Mouse (Mus musculus): Measurements from ENCODE around the gene Tpm4. TPM values are rescaled to one million over a fixed set of nuclear protein-coding genes. Genes with fewer than 3 reads are reported as not detected.
A peak's percentile ranks its signal among the peaks of the same experiment; 100 is the strongest.

The Tpm4 gene
- polyA plus RNA-seq, 1 experiment from 2014 or later, result 595 TPM

GRCm38 (mm10) chr8:72133507-72133906 lies 1.3 kb upstream of the Tpm4 start:
- H3K4me2 ChIP-seq (replicated peaks; ENCODE audit: low read depth, low read length), result no peak overlapping the region
- no peak overlapping the region for H3K9ac ChIP-seq (replicated peaks; ENCODE audit: low read depth, low read length)
- peaks cover 15% of the 10 kb centered on the region; the same call in 1 of the 2 replicates for H3K4me1 ChIP-seq (ENCODE audit: control insufficient read depth, insufficient read depth, low read length)
- no peak overlapping the region for H3K27ac ChIP-seq (ENCODE audit: low read length)
- peaks cover 2% of the 10 kb centered on the region for H3K36me3 ChIP-seq (ENCODE audit: control insufficient read depth, insufficient read depth, low read length)
- H3K9me3 ChIP-seq (ENCODE audit: control insufficient read depth, low read depth, low read length), result no peaks in the 10 kb centered on the region
- no peak for ATAC-seq (ENCODE audit: insufficient number of reproducible peaks, insufficient read depth, low FRiP score, low read depth)
- no peak overlapping the region for H3K4me3 ChIP-seq (ENCODE audit: low read depth, low read length)
- no peaks in the 10 kb centered on the region for H3K27me3 ChIP-seq (ENCODE audit: control insufficient read depth, insufficient read depth, low read length)
- 55% methylated on average over 1 of the region's 1 CpGs for WGBS

GRCm38 (mm10) chr8:72135446-72136301 lies 899 bp downstream of the Tpm4 start:
- peaks cover 15% of the 10 kb centered on the region; the same call in 1 of the 2 replicates for H3K4me1 ChIP-seq (ENCODE audit: control insufficient read depth, insufficient read depth, low read length)
- H3K4me2 ChIP-seq (replicated peaks; ENCODE audit: low read depth, low read length), result peak overlapping the region; percentile 73
- peak overlapping the region; percentile 100 for H3K27ac ChIP-seq (ENCODE audit: low read length)
- no peaks in the 10 kb centered on the region for H3K9me3 ChIP-seq (ENCODE audit: control insufficient read depth, low read depth, low read length)
- H3K27me3 ChIP-seq (ENCODE audit: control insufficient read depth, insufficient read depth, low read length), result no peaks in the 10 kb centered on the region
- H3K4me3 ChIP-seq (ENCODE audit: low read depth, low read length), result peak overlapping the region; percentile 89
- ATAC-seq (ENCODE audit: insufficient number of reproducible peaks, insufficient read depth, low FRiP score, low read depth), result peak; percentile 62
- H3K36me3 ChIP-seq (ENCODE audit: control insufficient read depth, insufficient read depth, low read length), result peaks cover 21% of the 10 kb centered on the region
- H3K9ac ChIP-seq (replicated peaks; ENCODE audit: low read depth, low read length), result peak overlapping the region; percentile 99
- WGBS, result under 1% methylated on average over 59 of the region's 62 CpGs

GRCm38 (mm10) chr8:72136302-72136978 lies 1.7 kb downstream of the Tpm4 start:
- WGBS, result under 1% methylated on average over 18 of the region's 18 CpGs
- no peaks in the 10 kb centered on the region for H3K27me3 ChIP-seq (ENCODE audit: control insufficient read depth, insufficient read depth, low read length)

GRCm38 (mm10) chr8:72137431-72137830 lies 2.7 kb downstream of the Tpm4 start:
- no peak overlapping the region for H3K9ac ChIP-seq (replicated peaks; ENCODE audit: low read depth, low read length)

More at GRCm38 (mm10) chr8:72136302-72136978, 1.7 kb downstream of the Tpm4 start:
- peaks cover 15% of the 10 kb centered on the region; the same call in 1 of the 2 replicates for H3K4me1 ChIP-seq (ENCODE audit: control insufficient read depth, insufficient read depth, low read length)
- H3K9me3 ChIP-seq (ENCODE audit: control insufficient read depth, low read depth, low read length), result no peaks in the 10 kb centered on the region
- peaks cover 28% of the 10 kb centered on the region for H3K36me3 ChIP-seq (ENCODE audit: control insufficient read depth, insufficient read depth, low read length)
- ATAC-seq (ENCODE audit: insufficient number of reproducible peaks, insufficient read depth, low FRiP score, low read depth), result peak; percentile 44; the same call in 1 of the 2 replicates
- H3K27ac ChIP-seq (ENCODE audit: low read length), result peak overlapping the region; percentile 100
- H3K4me2 ChIP-seq (replicated peaks; ENCODE audit: low read depth, low read length), result peak overlapping the region; percentile 73
- peak overlapping the region; percentile 89 for H3K4me3 ChIP-seq (ENCODE audit: low read depth, low read length)
- peak overlapping the region; percentile 99 for H3K9ac ChIP-seq (replicated peaks; ENCODE audit: low read depth, low read length)

GRCm38 (mm10) chr8:72138456-72138855 lies 3.7 kb downstream of the Tpm4 start:
- Histone ChIP-seq H3K4me2 (replicated peaks; ENCODE audit: low read depth, low read length) (no peak overlapping the region), H3K36me3 (ENCODE audit: control insufficient read depth, insufficient read depth, low read length) (peaks cover 49% of the 10 kb centered on the region), H3K27ac (ENCODE audit: low read length) (no peak overlapping the region), H3K9me3 (ENCODE audit: control insufficient read depth, low read depth, low read length) (no peaks in the 10 kb centered on the region), H3K27me3 (ENCODE audit: control insufficient read depth, insufficient read depth, low read length) (no peaks in the 10 kb centered on the region), H3K4me3 (ENCODE audit: low read depth, low read length) (no peak overlapping the region), H3K9ac (replicated peaks; ENCODE audit: low read depth, low read length) (no peak overlapping the region), H3K4me1 (ENCODE audit: control insufficient read depth, insufficient read depth, low read length) (peaks cover 12% of the 10 kb centered on the region; the same call in 1 of the 2 replicates)
- ATAC-seq (ENCODE audit: insufficient number of reproducible peaks, insufficient read depth, low FRiP score, low read depth), result no peak
- 94% methylated on average over 5 of the region's 5 CpGs for WGBS

More at GRCm38 (mm10) chr8:72137431-72137830, 2.7 kb downstream of the Tpm4 start:
- Histone ChIP-seq H3K27ac (ENCODE audit: low read length) (0 out of 2 replicates have a peak overlapping the region, but pooled peaks have one; percentile 1), H3K36me3 (ENCODE audit: control insufficient read depth, insufficient read depth, low read length) (peaks cover 38% of the 10 kb centered on the region), H3K27me3 (ENCODE audit: control insufficient read depth, insufficient read depth, low read length) (no peaks in the 10 kb centered on the region), H3K9me3 (ENCODE audit: control insufficient read depth, low read depth, low read length) (no peaks in the 10 kb centered on the region), H3K4me1 (ENCODE audit: control insufficient read depth, insufficient read depth, low read length) (peaks cover 15% of the 10 kb centered on the region; the same call in 1 of the 2 replicates), H3K4me2 (replicated peaks; ENCODE audit: low read depth, low read length) (peak overlapping the region; percentile 73), H3K4me3 (ENCODE audit: low read depth, low read length) (peak overlapping the region; percentile 89)
- ATAC-seq (ENCODE audit: insufficient number of reproducible peaks, insufficient read depth, low FRiP score, low read depth), result no peak
- 85% methylated on average over 2 of the region's 2 CpGs for WGBS

- no peaks in the 10 kb centered on the region for H3K9me3 ChIP-seq (ENCODE audit: control insufficient read depth, low read depth, low read length)
- no peaks in the 10 kb centered on the region for H3K27me3 ChIP-seq (ENCODE audit: control insufficient read depth, insufficient read depth, low read length)
- no peaks in the 10 kb centered on the region; the same call in 1 of the 2 replicates for H3K4me1 ChIP-seq (ENCODE audit: control insufficient read depth, insufficient read depth, low read length)
- no peak overlapping the region for H3K27ac ChIP-seq (ENCODE audit: low read length)
- WGBS, result 87% methylated on average over 13 of the region's 13 CpGs
- H3K36me3 ChIP-seq (ENCODE audit: control insufficient read depth, insufficient read depth, low read length), result peaks cover 93% of the 10 kb centered on the region
- H3K4me2 ChIP-seq (replicated peaks; ENCODE audit: low read depth, low read length), result no peak overlapping the region
- no peak overlapping the region for H3K4me3 ChIP-seq (ENCODE audit: low read depth, low read length)
- no peak for ATAC-seq (ENCODE audit: insufficient number of reproducible peaks, insufficient read depth, low FRiP score, low read depth)
- no peak overlapping the region for H3K9ac ChIP-seq (replicated peaks; ENCODE audit: low read depth, low read length)
Observed at GRCm38 (mm10) chr8:72143256-72143824, 8.6 kb downstream of the Tpm4 start.

GRCm38 (mm10) chr8:72144345-72144975 lies 9.7 kb downstream of the Tpm4 start:
- no peak overlapping the region for H3K4me3 ChIP-seq (ENCODE audit: low read depth, low read length)
- H3K36me3 ChIP-seq (ENCODE audit: control insufficient read depth, insufficient read depth, low read length), result peaks cover 91% of the 10 kb centered on the region
- no peak for ATAC-seq (ENCODE audit: insufficient number of reproducible peaks, insufficient read depth, low FRiP score, low read depth)
- no peak overlapping the region for H3K27ac ChIP-seq (ENCODE audit: low read length)
- WGBS, result 91% methylated on average over 5 of the region's 5 CpGs
- no peaks in the 10 kb centered on the region for H3K27me3 ChIP-seq (ENCODE audit: control insufficient read depth, insufficient read depth, low read length)
- no peaks in the 10 kb centered on the region for H3K9me3 ChIP-seq (ENCODE audit: control insufficient read depth, low read depth, low read length)
- no peak overlapping the region for H3K9ac ChIP-seq (replicated peaks; ENCODE audit: low read depth, low read length)
- H3K4me2 ChIP-seq (replicated peaks; ENCODE audit: low read depth, low read length), result no peak overlapping the region
- no peaks in the 10 kb centered on the region for H3K4me1 ChIP-seq (ENCODE audit: control insufficient read depth, insufficient read depth, low read length)

- H3K4me3 ChIP-seq (ENCODE audit: low read depth, low read length), result no peak overlapping the region
- no peaks in the 10 kb centered on the region for H3K4me1 ChIP-seq (ENCODE audit: control insufficient read depth, insufficient read depth, low read length)
- peaks cover 91% of the 10 kb centered on the region for H3K36me3 ChIP-seq (ENCODE audit: control insufficient read depth, insufficient read depth, low read length)
- no peak overlapping the region for H3K4me2 ChIP-seq (replicated peaks; ENCODE audit: low read depth, low read length)
- no peak for ATAC-seq (ENCODE audit: insufficient number of reproducible peaks, insufficient read depth, low FRiP score, low read depth)
- H3K9ac ChIP-seq (replicated peaks; ENCODE audit: low read depth, low read length), result no peak overlapping the region
- no peaks in the 10 kb centered on the region for H3K9me3 ChIP-seq (ENCODE audit: control insufficient read depth, low read depth, low read length)
- no peaks in the 10 kb centered on the region for H3K27me3 ChIP-seq (ENCODE audit: control insufficient read depth, insufficient read depth, low read length)
- WGBS, result 83% methylated on average over 3 of the region's 3 CpGs
- no peak overlapping the region for H3K27ac ChIP-seq (ENCODE audit: low read length)
Observed at GRCm38 (mm10) chr8:72145511-72145910, 10.7 kb downstream of the Tpm4 start.

All from stomach, embryonic 14.5 days (tissue).